Mouse (Mus musculus): ENCODE measurements around the gene Nccrp1.
"Not testable (repeated sequence)": the region's sequence is repeated elsewhere in the genome, so short reads cannot be mapped to it uniquely, and the experiment has no call there.

GRCm38 (mm10) chr7:28538886-28539285, 8.2 kb downstream of the Nccrp1 start:
- TF ChIP-seq CTCF (IDR thresholded peaks at IDR 0.05; ENCODE audit: borderline replicate concordance, insufficient read depth, low read length); POLR2A (IDR thresholded peaks at IDR 0.05; ENCODE audit: low read depth, low read length): not testable (repeated sequence)

Measured in embryonic fibroblast, embryonic 13.5 days (primary cell).